Comparison of ENCODE assay signal across 22 mouse cellular contexts in the genomic region with DNA sequence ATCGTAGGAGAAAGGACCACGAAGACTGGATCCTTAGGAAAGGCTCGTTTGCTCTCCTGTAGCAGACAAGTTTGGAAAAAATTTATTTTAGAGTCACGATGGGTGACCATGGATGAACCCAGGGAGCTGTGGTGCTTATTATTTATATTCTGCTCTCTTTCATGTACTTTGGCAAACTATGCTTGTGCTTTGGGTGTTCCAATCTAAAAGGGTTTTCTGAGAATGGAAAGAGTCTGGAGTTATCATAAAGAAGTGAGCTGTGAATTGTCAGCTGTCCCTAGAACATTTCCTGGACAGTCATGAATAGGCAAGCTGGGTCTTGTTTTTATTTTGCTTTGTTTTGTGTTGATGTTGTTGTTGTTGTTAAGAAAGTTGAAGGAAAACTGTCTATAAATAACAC.
DNase-seq lines count a peak whose midpoint lies in the region; ATAC-seq and TF ChIP-seq lines count a peak whose summit lies in the region.
"Had no signal": no experiment of that assay in that cellular context is flagged by ENCODE, and none has a peak within 500 bp of the region (broad histone marks: within the 10 kb centered on the region; RNA-seq: fewer than 3 reads in every experiment).

No protein-coding gene starts in this region.

- H3K79me2 ChIP-seq in heart, adult 2 months (replicated peaks; ENCODE audit: control insufficient read depth, insufficient read depth, low read length), result peaks cover 5% of the 10 kb centered on the region

- no peak for TF ChIP-seq EP300 in heart, adult 2 months (IDR thresholded peaks at IDR 0.05; ENCODE audit: insufficient read depth, low read depth, low read length)

- intact Hi-C loops in heart, adult 2 months (cut with DNase I), result no loop called here

- no peak for TF ChIP-seq CTCF in heart, adult 2 months (IDR thresholded peaks at IDR 0.05)

- ATAC-seq in lung, embryonic 16.5 days (ENCODE audit: low read depth), result peak; percentile 64; the same call in 1 of the 2 replicates
- no peak for ATAC-seq in forebrain, embryonic 13.5 days
- ATAC-seq: forebrain, embryonic 15.5 days had no signal

- TF ChIP-seq POLR2A in heart, adult 2 months (IDR thresholded peaks at IDR 0.05; ENCODE audit: insufficient read depth, low read depth, low read length), result no peak

- no peak for DNase-seq in heart, adult 2 months
- no peak for DNase-seq in heart, postnatal 4 days
- DNase-seq in lung, postnatal 10 days, result no peak
- DNase-seq in naive thymus-derived CD4-positive, alpha-beta T cell, adult 2 months (ENCODE audit: low read depth), result peak; percentile 59
- DNase-seq: adrenal gland, adult 2 months; adrenal gland, postnatal 10 days; adrenal gland, postnatal 25 days; cerebellum, adult 11 months; cerebellum, adult 18-20 months; cerebellum, adult 8-10 months; cerebellum, adult 9-11 months; cerebellum, postnatal 14 days; cerebellum, postnatal 36 days; embryo, embryonic 11 days had no signal

- H3K9me3 ChIP-seq in lung, embryonic 16.5 days (ENCODE audit: control insufficient read depth, low read length), result no peaks in the 10 kb centered on the region
- no peaks in the 10 kb centered on the region for H3K9me3 ChIP-seq in forebrain, embryonic 13.5 days (replicated peaks)
- H3K9me3 ChIP-seq: embryonic facial prominence, embryonic 13.5 days; embryonic facial prominence, embryonic 15.5 days; forebrain, embryonic 10.5 days; forebrain, embryonic 12.5 days; forebrain, embryonic 15.5 days had no signal

- WGBS in heart, adult 2 months, result 40% methylated on average over 4 of the region's 4 CpGs
- whole genome bisulfite sequencing in lung, embryonic 16.5 days, result 68% methylated on average over 4 of the region's 4 CpGs
- WGBS in forebrain, embryonic 13.5 days, result 51% methylated on average over 4 of the region's 4 CpGs

- no peak overlapping the region for H3K4me2 ChIP-seq in lung, embryonic 16.5 days (ENCODE audit: low read depth, low read length)
- no peak overlapping the region for H3K4me2 ChIP-seq in forebrain, embryonic 13.5 days
- H3K4me2 ChIP-seq: embryonic facial prominence, embryonic 13.5 days; embryonic facial prominence, embryonic 15.5 days; forebrain, embryonic 12.5 days; forebrain, embryonic 15.5 days had no signal

- H3K36me3 ChIP-seq in heart, adult 2 months (ENCODE audit: control insufficient read depth, insufficient read depth, low read length), result peaks cover 62% of the 10 kb centered on the region
- H3K36me3 ChIP-seq in lung, embryonic 16.5 days (ENCODE audit: control insufficient read depth, insufficient read depth, low read length), result peaks cover 21% of the 10 kb centered on the region
- H3K36me3 ChIP-seq in forebrain, embryonic 13.5 days (ENCODE audit: poor library complexity, severe bottlenecking), result no peaks in the 10 kb centered on the region
- H3K36me3 ChIP-seq: embryonic facial prominence, embryonic 15.5 days; forebrain, embryonic 10.5 days; forebrain, embryonic 12.5 days; forebrain, embryonic 15.5 days had no signal

- H3K9ac ChIP-seq in heart, adult 2 months (ENCODE audit: low read depth, low read length), result no peak overlapping the region
- H3K9ac ChIP-seq in lung, embryonic 16.5 days (ENCODE audit: low read length), result no peak overlapping the region
- no peak overlapping the region for H3K9ac ChIP-seq in forebrain, embryonic 13.5 days
- H3K9ac ChIP-seq: embryonic facial prominence, embryonic 13.5 days; embryonic facial prominence, embryonic 15.5 days; forebrain, embryonic 12.5 days; forebrain, embryonic 15.5 days had no signal

- H3K27ac ChIP-seq in heart, adult 2 months, result peak overlapping the region; percentile 38
- H3K27ac ChIP-seq in lung, embryonic 16.5 days (ENCODE audit: low read length), result no peak overlapping the region
- no peak overlapping the region for H3K27ac ChIP-seq in forebrain, embryonic 13.5 days
- H3K27ac ChIP-seq: embryonic facial prominence, embryonic 13.5 days; embryonic facial prominence, embryonic 15.5 days; forebrain, embryonic 10.5 days; forebrain, embryonic 12.5 days; forebrain, embryonic 15.5 days had no signal

- H3K27me3 ChIP-seq in heart, adult 2 months (ENCODE audit: control insufficient read depth, insufficient read depth, low read length), result no peaks in the 10 kb centered on the region
- no peaks in the 10 kb centered on the region for H3K27me3 ChIP-seq in lung, embryonic 16.5 days (ENCODE audit: control insufficient read depth, insufficient read depth, low read depth, low read length)
- no peaks in the 10 kb centered on the region for H3K27me3 ChIP-seq in forebrain, embryonic 13.5 days
- H3K27me3 ChIP-seq: embryonic facial prominence, embryonic 13.5 days; embryonic facial prominence, embryonic 15.5 days; forebrain, embryonic 15.5 days had no signal

- H3K4me1 ChIP-seq in heart, adult 2 months (ENCODE audit: control insufficient read depth, insufficient read depth, low read length), result peaks cover 45% of the 10 kb centered on the region
- peaks cover 14% of the 10 kb centered on the region for H3K4me1 ChIP-seq in lung, embryonic 16.5 days (replicated peaks; ENCODE audit: control insufficient read depth, insufficient read depth, low read length)
- H3K4me1 ChIP-seq in forebrain, embryonic 13.5 days, result 0 out of 2 replicates have a peak, but pooled peaks cover 9% of the 10 kb centered on the region
- H3K4me1 ChIP-seq: embryonic facial prominence, embryonic 15.5 days; forebrain, embryonic 12.5 days had no signal

- H3K4me3 ChIP-seq in heart, adult 2 months, result no peak overlapping the region
- no peak overlapping the region for H3K4me3 ChIP-seq in lung, embryonic 16.5 days (ENCODE audit: low read length)
- no peak overlapping the region for H3K4me3 ChIP-seq in forebrain, embryonic 13.5 days
- H3K4me3 ChIP-seq: embryonic facial prominence, embryonic 13.5 days; embryonic facial prominence, embryonic 15.5 days; erythroblast, embryonic 14.5 days; forebrain, embryonic 10.5 days; forebrain, embryonic 12.5 days; forebrain, embryonic 15.5 days had no signal
